Mouse (Mus musculus): ENCODE measurements around the gene Gfm1. TPM values are rescaled to one million over a fixed set of nuclear protein-coding genes. Genes with fewer than 3 reads are reported as not detected.

The Gfm1 gene
- polyA plus RNA-seq (2012; fragmentation: generic; extraction: Trizol) = 41.4 TPM
- long read RNA-seq, experiment 1, full-length matches to known transcripts = 34 of 43 reads
- long read RNA-seq, experiment 1, partial matches to known transcripts = 2 of 43 reads
- long read RNA-seq, experiment 1, other reads (novel, unspliced or antisense) = 7 of 43 reads
- long read RNA-seq, experiment 2, full-length matches to known transcripts = 531 of 571 reads
- long read RNA-seq, experiment 2, partial matches to known transcripts = 12 of 571 reads
- long read RNA-seq, experiment 2, other reads (novel, unspliced or antisense) = 28 of 571 reads

- peak within 1 kb of the TSS; percentile 97 for H3K4me3 ChIP-seq (ENCODE audit: insufficient read depth, poor library complexity, severe bottlenecking)
- TF ChIP-seq MYOD1 (IDR thresholded peaks at IDR 0.05; ENCODE audit: control insufficient read depth, insufficient read length, low read depth) (no peak), CTCF (IDR thresholded peaks at IDR 0.05; ENCODE audit: control insufficient read depth, insufficient read depth, insufficient read length) (peak; percentile 90), USF1 (IDR thresholded peaks at IDR 0.05; ENCODE audit: low read depth) (peak; percentile 4), CEBPB (IDR thresholded peaks at IDR 0.05; ENCODE audit: low read depth) (no peak), MYOG (IDR thresholded peaks at IDR 0.05; ENCODE audit: control insufficient read depth, extremely low read depth, insufficient read length) (no peak), FOSL1 (IDR thresholded peaks at IDR 0.05; ENCODE audit: insufficient read depth, low read length, poor library complexity, severe bottlenecking) (no peak), MAX (IDR thresholded peaks at IDR 0.05) (peak; percentile 80)
- no peaks in the 10 kb centered on the region for H3K27me3 ChIP-seq (ENCODE audit: control insufficient read depth, insufficient read depth, insufficient read length)
- H3K79me2 ChIP-seq (ENCODE audit: control insufficient read depth, insufficient read depth) = peaks cover 23% of the 10 kb centered on the region
- H3ac ChIP-seq (ENCODE audit: control insufficient read depth, insufficient read length, low read depth) = peak within 1 kb of the TSS; percentile 66
- peaks cover 33% of the 10 kb centered on the region for H3K36me3 ChIP-seq (ENCODE audit: control insufficient read depth, insufficient read depth)
- peaks cover 19% of the 10 kb centered on the region for H3K79me3 ChIP-seq (ENCODE audit: low read depth)
Measured at GRCm38 (mm10) chr3:67429999-67430380, at the start of gene Gfm1. TSS of gene Gfm1 (plus strand) at chr3:67430096.

- TF ChIP-seq MAX (IDR thresholded peaks at IDR 0.05) (no peak), CEBPB (IDR thresholded peaks at IDR 0.05; ENCODE audit: low read depth) (no peak), CTCF (IDR thresholded peaks at IDR 0.05; ENCODE audit: control insufficient read depth, insufficient read depth, insufficient read length) (no peak), MYOD1 (IDR thresholded peaks at IDR 0.05; ENCODE audit: control insufficient read depth, insufficient read length, low read depth) (no peak), MYOG (IDR thresholded peaks at IDR 0.05; ENCODE audit: control insufficient read depth, extremely low read depth, insufficient read length) (no peak), USF1 (IDR thresholded peaks at IDR 0.05; ENCODE audit: low read depth) (no peak), FOSL1 (IDR thresholded peaks at IDR 0.05; ENCODE audit: insufficient read depth, low read length, poor library complexity, severe bottlenecking) (no peak)
- H3K36me3 ChIP-seq (ENCODE audit: control insufficient read depth, insufficient read depth) = peaks cover 31% of the 10 kb centered on the region
- no peak overlapping the region for H3ac ChIP-seq (ENCODE audit: control insufficient read depth, insufficient read length, low read depth)
- no peaks in the 10 kb centered on the region for H3K27me3 ChIP-seq (ENCODE audit: control insufficient read depth, insufficient read depth, insufficient read length)
- H3K4me3 ChIP-seq (ENCODE audit: insufficient read depth, poor library complexity, severe bottlenecking) = peak overlapping the region; percentile 97
- H3K79me3 ChIP-seq (ENCODE audit: low read depth) = peaks cover 19% of the 10 kb centered on the region
- peaks cover 23% of the 10 kb centered on the region for H3K79me2 ChIP-seq (ENCODE audit: control insufficient read depth, insufficient read depth)
Measured at GRCm38 (mm10) chr3:67429338-67429998, 428 bp upstream of the Gfm1 start.

- H3K79me2 ChIP-seq (ENCODE audit: control insufficient read depth, insufficient read depth) = peaks cover 23% of the 10 kb centered on the region
- no peak for TF ChIP-seq USF1 (IDR thresholded peaks at IDR 0.05; ENCODE audit: low read depth)
- no peak for TF ChIP-seq CEBPB (IDR thresholded peaks at IDR 0.05; ENCODE audit: low read depth)
- TF ChIP-seq MAX (IDR thresholded peaks at IDR 0.05) = no peak
- no peak for TF ChIP-seq MYOG (IDR thresholded peaks at IDR 0.05; ENCODE audit: control insufficient read depth, extremely low read depth, insufficient read length)
- TF ChIP-seq FOSL1 (IDR thresholded peaks at IDR 0.05; ENCODE audit: insufficient read depth, low read length, poor library complexity, severe bottlenecking) = no peak
- no peak for TF ChIP-seq CTCF (IDR thresholded peaks at IDR 0.05; ENCODE audit: control insufficient read depth, insufficient read depth, insufficient read length)
- no peak for TF ChIP-seq MYOD1 (IDR thresholded peaks at IDR 0.05; ENCODE audit: control insufficient read depth, insufficient read length, low read depth)
- H3ac ChIP-seq (ENCODE audit: control insufficient read depth, insufficient read length, low read depth) = no peak overlapping the region
- no peaks in the 10 kb centered on the region for H3K27me3 ChIP-seq (ENCODE audit: control insufficient read depth, insufficient read depth, insufficient read length)
- peaks cover 65% of the 10 kb centered on the region for H3K36me3 ChIP-seq (ENCODE audit: control insufficient read depth, insufficient read depth)
- peaks cover 19% of the 10 kb centered on the region for H3K79me3 ChIP-seq (ENCODE audit: low read depth)
- no peak overlapping the region for H3K4me3 ChIP-seq (ENCODE audit: insufficient read depth, poor library complexity, severe bottlenecking)
Measured at GRCm38 (mm10) chr3:67434011-67434410, 4.1 kb downstream of the Gfm1 start.

- no peaks in the 10 kb centered on the region for H3K27me3 ChIP-seq (ENCODE audit: control insufficient read depth, insufficient read depth, insufficient read length)
- peaks cover 84% of the 10 kb centered on the region for H3K36me3 ChIP-seq (ENCODE audit: control insufficient read depth, insufficient read depth)
- H3K4me3 ChIP-seq (ENCODE audit: insufficient read depth, poor library complexity, severe bottlenecking) = no peak overlapping the region
- no peak overlapping the region for H3ac ChIP-seq (ENCODE audit: control insufficient read depth, insufficient read length, low read depth)
- no peaks in the 10 kb centered on the region for H3K79me3 ChIP-seq (ENCODE audit: low read depth)
- no peaks in the 10 kb centered on the region for H3K79me2 ChIP-seq (ENCODE audit: control insufficient read depth, insufficient read depth)
- TF ChIP-seq MYOD1 (IDR thresholded peaks at IDR 0.05; ENCODE audit: control insufficient read depth, insufficient read length, low read depth) (no peak), FOSL1 (IDR thresholded peaks at IDR 0.05; ENCODE audit: insufficient read depth, low read length, poor library complexity, severe bottlenecking) (no peak), CEBPB (IDR thresholded peaks at IDR 0.05; ENCODE audit: low read depth) (no peak), MYOG (IDR thresholded peaks at IDR 0.05; ENCODE audit: control insufficient read depth, extremely low read depth, insufficient read length) (no peak), MAX (IDR thresholded peaks at IDR 0.05) (no peak), CTCF (IDR thresholded peaks at IDR 0.05; ENCODE audit: control insufficient read depth, insufficient read depth, insufficient read length) (no peak), USF1 (IDR thresholded peaks at IDR 0.05; ENCODE audit: low read depth) (no peak)
Measured at GRCm38 (mm10) chr3:67447143-67447542, 17.2 kb downstream of the Gfm1 start.

- TF ChIP-seq MAX (IDR thresholded peaks at IDR 0.05) (no peak), CTCF (IDR thresholded peaks at IDR 0.05; ENCODE audit: control insufficient read depth, insufficient read depth, insufficient read length) (no peak), CEBPB (IDR thresholded peaks at IDR 0.05; ENCODE audit: low read depth) (no peak), MYOD1 (IDR thresholded peaks at IDR 0.05; ENCODE audit: control insufficient read depth, insufficient read length, low read depth) (no peak), MYOG (IDR thresholded peaks at IDR 0.05; ENCODE audit: control insufficient read depth, extremely low read depth, insufficient read length) (no peak), USF1 (IDR thresholded peaks at IDR 0.05; ENCODE audit: low read depth) (no peak), FOSL1 (IDR thresholded peaks at IDR 0.05; ENCODE audit: insufficient read depth, low read length, poor library complexity, severe bottlenecking) (no peak)
- H3ac ChIP-seq (ENCODE audit: control insufficient read depth, insufficient read length, low read depth) = no peak overlapping the region
- H3K4me3 ChIP-seq (ENCODE audit: insufficient read depth, poor library complexity, severe bottlenecking) = no peak overlapping the region
- no peaks in the 10 kb centered on the region for H3K79me3 ChIP-seq (ENCODE audit: low read depth)
- peaks cover 80% of the 10 kb centered on the region for H3K36me3 ChIP-seq (ENCODE audit: control insufficient read depth, insufficient read depth)
- H3K79me2 ChIP-seq (ENCODE audit: control insufficient read depth, insufficient read depth) = no peaks in the 10 kb centered on the region
- no peaks in the 10 kb centered on the region for H3K27me3 ChIP-seq (ENCODE audit: control insufficient read depth, insufficient read depth, insufficient read length)
Measured at GRCm38 (mm10) chr3:67449660-67450059, 19.8 kb downstream of the Gfm1 start.

Measured in C2C12 (cell line).